Mouse (Mus musculus) MN1 (cell line): ENCODE measurements at regions not wholly inside any gene's neighbourhood (a gene's known extent, or its start where the extent isn't known, plus 50 kb on each side); places are given as distances from the start of the nearest gene placed in this dataset.
"Not testable (repeated sequence)": the region's sequence is repeated elsewhere in the genome, so short reads cannot be mapped to it uniquely, and the experiment has no call there.

Source experiments
- DNase-seq: peaks from one replicate; pipeline ENCODE4 v3.0.0-alpha.2; 2016; ENCODE audit warnings: low spot score

DNA sequence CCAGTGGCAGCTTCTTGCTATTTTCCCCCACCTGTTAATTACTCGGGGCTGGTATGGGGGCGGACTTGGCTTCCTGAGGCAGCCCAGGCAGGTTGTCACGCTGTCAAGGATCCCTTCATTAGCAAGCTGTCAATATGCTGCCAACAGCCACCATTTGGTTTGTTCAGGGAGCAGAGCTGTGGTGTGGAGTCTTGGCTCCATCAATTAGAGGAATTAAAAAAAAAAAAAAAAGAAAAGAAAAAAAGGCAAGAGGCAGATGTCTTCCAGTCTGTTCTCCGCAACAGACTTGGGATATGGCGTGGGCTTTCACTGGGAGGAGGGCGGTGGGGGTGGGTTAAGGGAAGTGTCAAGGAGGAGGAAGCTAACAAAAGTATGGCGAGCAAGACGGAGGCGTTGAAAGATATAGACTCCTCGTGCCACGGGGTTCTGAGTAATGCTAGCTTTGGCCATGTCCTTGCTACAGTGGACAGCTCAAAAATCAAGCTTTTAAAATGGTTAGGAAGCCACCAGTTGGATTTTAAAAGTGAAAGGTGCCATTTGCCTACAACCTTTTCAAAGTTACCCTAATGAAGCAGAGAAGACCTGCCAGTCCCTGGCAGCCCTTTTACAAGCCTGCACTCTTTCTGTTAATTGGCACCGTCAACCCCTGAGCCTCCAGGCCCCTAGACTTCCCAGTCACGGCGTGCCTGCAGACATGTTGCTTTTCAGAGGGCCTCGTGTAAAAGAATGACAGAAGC is 530.7 kb downstream of the Pdcd6ip start:
- DNase-seq = peak; percentile 13

DNA sequence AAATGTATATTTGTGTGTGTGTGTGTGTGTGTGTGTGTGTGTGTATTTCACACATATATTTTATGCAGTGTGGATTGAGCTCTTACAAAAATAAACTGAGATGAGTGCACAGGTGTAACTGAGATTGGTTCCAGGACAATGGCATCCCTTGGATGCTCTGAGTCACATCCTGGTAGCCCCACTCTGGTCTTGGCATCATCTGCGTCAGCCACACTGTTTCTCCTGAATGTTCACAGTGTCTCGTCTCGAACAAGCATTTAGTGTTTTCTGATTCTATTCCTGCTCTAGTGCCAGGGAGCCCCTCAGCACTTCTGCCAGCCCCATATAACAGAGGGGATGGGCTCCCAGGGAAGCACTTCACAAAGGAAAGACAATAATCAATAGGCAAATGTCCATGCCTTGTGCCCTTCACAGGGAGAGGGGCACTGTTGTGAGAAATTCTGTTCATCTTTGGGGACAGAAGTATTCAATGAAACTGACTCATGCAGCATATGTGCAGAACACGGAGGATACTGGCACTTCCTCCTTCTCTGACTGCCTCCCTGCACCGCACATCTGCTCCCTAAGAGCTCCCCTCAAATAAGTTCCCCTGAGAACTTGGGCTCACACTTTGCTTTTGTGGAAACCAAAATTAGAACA is 536.2 kb downstream of the Pdcd6ip start:
- no peak for DNase-seq

DNA sequence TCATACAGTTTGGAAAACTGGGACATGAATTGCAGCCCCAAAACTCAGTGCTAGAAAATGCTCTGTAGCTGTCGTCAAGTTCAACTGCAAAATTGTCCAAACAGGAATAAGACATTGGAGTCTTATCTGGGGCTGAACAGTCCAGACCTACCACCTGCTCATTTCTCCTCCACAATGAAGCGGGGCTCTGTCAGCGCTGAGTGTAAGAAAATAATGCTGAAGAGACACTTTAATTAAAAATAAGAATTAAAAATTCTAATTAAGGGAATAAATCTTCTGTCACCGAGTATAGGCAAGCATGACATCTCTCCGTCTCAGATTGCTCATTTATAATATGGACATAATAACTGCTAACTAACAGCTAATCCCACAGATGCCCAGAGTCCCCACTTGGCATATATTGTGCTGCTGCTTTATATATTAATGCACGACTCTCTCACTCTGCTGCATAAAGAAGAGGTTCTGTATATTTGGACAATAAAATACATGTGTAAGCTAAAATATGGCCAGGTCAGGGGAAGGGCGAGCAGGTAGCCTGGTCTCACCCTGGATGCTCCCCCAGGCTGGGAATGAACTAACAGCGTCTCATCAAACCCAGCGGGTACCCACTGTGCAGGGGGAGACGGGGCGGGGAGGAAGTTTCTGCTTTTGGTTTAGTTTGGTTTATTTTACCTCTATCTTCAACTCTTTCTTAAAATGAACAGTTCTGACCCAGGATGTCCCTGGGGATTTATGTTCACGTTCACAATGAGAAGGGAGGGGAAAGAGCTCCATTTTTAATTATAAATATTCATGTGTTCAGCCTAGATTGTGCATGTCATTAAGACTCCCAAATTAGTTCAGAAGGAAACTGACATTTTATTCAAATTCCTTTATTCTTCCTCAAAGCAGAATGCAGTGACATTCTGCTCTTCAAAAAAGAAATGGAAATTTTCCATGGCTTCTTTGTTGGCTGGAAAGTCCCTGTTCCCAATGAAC is 544.9 kb downstream of the Pdcd6ip start:
- DNase-seq = no peak

DNA sequence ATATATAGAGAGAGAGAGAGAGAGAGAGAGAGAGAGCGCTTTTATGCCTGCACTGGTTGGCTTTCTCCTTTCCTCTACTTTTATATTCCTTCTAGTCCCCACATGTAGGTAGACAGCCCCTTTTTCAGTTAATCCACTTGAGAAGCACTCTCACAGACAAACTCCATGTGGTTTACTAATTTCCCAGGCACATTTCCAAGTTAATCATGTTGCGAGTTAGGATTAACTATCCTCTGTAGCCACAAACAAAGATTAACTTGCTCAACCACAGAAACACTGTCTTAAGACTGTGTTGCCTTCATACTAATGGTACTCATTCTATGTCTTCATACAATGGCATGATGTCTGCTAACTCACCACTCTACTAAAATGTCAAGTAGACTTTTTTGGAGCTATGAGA is 548.0 kb downstream of the Pdcd6ip start:
- no peak for DNase-seq

DNA sequence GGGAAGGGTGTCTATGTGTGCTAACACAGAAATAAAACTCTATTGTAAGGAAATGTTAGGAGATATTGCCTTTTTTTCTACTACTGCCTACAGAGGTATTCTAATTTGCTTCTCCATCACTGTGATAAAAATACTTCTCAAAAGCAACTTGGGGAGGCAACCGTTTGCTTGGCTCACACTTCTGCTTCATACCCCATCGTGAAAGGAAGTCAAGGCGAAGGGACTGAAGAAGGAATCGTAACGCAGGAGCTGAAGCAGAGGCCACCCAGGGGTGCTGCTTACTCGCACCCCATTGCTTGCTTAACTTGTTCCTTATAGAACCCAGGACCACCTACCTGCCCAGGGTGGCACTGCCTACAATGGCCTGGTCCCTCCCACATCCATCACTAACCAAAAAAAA is 550.0 kb downstream of the Pdcd6ip start:
- no peak for DNase-seq

DNA sequence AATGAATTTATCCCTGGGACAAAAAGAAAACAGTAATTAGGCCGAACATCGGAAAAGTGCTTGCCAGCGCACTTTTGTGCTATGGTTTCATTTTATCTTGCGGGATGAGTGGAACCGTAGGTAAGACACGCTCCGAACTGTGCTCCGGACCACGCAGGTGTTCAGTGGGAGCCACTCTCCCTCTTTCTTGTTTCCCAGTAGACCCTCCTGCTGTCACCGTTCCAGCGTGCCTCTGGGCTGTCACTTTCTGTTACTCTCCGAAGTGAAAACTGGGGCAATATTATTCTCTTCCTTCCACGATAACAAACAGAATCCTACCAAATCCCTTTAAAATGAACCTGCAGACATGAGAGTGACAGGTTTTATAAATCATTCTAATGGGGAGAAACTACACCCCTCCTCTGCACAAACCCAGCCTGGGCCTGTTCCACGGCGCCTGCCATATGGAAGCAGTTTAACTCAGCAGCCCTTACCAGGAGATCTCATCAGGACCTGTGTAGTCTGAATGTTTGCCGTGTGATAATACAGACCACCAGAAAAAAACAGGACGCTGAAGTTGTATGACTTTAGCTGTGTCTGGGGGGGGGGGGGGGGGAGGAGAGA is 550.5 kb downstream of the Pdcd6ip start:
- no peak for DNase-seq

DNA sequence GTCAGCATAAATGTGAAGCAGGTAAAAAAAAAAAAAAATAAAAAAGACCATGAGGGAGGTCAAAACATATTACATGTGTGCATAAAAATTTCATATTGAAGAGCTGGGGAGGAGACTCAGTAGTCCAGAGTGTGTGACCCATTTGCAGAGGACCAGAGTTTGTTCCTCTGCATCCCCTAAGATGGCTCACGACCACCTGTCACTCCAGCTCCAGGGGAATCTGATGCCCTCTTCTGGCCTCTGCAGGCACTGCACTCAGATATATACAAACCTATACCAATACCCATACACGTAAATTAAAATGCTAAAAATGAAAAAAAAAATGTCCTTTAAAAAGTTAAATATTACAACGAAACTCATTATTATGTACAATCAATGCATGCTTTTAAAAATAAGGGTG is 551.4 kb downstream of the Pdcd6ip start:
- no peak for DNase-seq

DNA sequence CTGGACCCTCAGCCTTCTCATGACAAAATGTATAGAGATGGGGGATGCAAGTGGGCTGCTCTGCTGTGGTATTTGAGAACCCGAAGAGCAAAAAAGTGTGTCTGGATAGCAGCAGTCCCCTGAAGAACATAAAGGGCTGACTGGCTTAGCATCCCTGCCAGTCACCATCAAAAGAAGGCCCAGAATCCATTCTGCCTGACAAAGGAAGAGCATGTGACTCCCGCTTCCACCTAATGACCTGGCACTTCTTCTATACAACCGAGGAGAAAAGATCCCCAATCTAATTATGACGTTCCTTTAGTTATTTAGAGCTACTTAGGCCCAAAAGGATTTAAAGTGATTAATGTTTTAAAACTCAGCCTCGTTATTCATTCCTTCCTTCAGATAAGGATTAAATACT is 559.0 kb downstream of the Pdcd6ip start:
- DNase-seq = no peak

DNA sequence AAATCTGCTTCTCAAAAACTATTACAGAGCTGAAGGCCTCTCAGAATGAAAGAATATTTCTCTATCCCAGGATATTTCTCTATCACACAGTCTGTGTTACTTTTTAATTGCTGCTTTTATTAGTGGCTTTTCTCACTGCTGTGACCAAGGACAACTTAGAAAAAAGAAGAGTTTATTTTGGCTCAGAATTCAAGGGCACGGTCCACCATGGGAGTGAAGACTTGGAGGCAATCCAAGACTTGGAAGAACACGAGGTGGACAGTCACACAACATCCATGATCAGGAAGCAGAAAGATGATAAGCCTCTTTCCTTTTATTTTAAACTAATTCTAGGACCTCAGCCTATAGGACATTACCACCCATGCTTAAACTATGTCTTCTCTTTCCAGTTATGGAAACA is 561.5 kb downstream of the Pdcd6ip start:
- no peak for DNase-seq

DNA sequence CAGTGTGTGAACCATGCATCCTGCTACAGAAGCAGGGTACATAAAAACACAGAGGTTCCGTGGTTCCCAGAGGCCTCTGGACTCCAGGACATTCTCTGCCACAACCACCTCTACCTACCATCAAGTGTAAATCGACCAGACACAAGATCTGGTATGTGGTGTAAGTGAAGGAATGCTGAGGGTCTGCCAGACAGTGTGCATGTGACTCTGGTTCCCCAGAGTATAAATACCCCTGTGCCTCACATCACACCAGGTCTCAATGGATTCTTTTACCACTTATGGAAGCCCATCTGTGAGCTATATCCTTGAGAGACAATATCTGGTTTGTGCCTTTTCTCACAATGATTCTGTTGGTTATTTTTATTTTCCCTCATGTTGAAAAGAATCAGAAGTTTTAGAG is 563.0 kb downstream of the Pdcd6ip start:
- DNase-seq = no peak

DNA sequence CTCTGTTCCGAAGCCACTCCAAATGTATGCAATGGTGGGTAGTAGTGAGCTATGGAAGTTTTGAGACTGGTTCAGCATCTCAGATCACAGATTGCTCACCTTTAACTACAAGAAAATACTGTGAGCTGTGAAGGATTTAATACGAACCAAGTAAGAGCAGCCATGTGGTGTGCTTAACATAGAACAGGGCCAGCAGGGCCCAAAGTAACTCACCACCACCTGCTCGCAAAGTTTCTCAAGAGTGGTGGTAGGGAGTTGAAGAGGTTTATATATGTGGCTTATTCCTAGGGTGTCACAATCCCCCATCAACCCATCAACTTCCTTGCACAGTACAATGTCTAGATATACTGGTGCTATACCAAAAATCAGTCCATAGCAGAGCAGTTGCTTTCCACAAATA is 573.4 kb downstream of the Pdcd6ip start:
- no peak for DNase-seq

DNA sequence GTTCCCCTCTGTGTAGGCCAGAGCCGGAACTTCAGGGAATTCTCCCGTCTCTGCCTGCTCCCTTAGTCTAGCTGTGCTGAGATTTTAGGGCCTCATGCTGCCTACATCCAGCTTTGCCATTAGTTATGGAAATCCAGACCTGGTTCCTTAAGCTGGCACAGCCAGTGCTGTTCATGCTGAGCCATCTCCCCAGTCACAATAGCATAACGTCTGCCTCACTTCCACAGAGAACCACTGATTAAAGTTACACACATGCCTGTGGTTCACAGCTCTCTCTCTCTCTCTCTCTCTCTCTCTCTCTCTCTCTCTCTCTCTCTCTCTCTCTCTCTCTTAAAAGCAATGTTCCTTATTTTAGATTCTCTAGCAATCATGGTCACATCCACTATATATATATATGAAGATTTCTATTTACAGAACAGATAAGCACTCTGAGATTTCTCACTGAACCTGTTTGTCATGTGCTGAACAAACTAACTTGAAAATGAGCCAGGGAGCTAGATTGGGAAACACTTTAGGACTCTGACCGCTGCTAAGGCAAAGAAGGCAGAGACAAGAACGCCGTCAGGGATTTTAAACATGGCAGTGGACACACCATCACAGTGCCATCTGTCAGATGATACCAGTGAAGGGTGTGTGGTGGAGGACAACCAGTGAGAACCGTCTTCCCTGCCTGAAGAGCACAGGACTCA is 584.9 kb downstream of the Pdcd6ip start:
- DNase-seq = no peak

DNA sequence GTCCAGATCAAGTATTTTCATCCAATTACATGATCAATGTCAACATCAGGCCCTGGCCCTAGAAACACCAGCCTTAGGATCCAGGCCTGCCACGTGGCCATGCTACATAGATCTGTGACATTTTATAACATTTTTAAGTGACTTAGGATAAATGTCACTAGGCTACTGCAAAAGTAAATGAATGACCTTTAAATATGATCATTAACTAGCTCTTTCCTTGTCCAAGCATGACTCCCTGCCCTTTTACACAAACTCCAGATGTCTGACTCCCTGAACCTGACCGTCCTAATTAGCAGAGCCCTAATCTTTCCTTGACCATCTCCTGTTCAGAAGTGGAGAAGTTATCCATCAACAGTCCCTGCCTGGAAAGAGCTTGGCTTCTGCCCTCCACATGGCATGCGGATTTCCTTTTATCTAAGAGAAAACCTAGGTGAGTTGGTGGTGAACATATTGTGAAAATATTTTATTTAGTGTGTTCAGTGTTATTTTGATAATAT is 585.8 kb downstream of the Pdcd6ip start:
- DNase-seq = no peak

DNA sequence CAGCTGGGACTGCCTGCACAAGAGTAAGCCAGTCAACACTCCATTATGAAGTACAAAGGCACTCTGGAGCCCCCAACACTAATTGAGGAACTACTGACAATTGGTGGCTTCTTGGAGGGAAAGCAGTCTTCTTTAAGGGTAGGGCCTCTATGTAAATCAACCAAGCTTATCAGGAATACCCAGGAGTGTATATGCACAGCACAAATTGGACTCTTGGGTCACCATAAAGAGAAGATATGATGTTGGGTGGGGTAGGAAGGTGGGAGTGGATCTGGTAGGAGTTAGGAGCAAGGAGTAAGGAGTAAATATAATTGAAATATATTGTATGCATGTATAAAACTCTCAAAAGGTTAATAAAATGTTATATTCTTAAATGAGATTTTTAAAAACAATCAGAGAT is 587.7 kb downstream of the Pdcd6ip start:
- no peak for DNase-seq

DNA sequence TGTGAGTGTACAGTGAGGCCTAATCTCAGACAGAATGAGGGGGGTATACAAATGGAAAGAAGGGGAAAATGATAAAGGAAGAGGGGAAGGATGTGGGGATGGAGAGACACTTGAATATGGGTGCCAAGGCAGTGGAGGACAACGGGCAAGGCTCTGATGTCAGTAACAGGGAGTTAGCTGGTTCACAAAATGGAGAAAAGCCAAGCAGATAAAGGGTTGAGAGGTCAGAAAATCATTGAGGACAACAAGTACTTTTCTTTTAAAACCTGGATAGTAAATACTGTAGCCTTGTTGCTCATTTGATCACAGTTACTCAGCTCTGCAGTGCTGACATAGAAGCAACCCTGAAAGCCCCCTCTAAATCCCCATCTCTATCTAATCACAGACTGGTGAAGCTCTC is 588.3 kb downstream of the Pdcd6ip start:
- no peak for DNase-seq

DNA sequence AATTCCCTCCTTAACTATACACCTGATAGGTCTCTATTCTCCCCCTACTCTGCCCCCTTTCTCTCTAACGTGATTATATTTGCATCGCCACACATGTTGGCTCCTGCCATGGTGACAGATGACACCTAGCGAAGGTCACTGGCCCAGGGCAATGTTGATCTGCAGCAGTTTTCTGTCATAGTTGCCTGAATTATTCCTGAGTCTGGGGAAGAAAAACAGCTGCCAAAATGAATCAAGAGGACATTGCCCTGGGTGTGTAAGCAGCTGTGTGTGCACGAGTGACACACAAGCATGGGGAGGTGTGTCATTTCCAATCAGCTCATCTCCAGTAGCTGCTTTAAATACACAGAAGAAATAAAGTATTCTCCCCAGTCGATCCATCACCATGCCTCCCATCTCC is 592.5 kb downstream of the Pdcd6ip start:
- DNase-seq = no peak

DNA sequence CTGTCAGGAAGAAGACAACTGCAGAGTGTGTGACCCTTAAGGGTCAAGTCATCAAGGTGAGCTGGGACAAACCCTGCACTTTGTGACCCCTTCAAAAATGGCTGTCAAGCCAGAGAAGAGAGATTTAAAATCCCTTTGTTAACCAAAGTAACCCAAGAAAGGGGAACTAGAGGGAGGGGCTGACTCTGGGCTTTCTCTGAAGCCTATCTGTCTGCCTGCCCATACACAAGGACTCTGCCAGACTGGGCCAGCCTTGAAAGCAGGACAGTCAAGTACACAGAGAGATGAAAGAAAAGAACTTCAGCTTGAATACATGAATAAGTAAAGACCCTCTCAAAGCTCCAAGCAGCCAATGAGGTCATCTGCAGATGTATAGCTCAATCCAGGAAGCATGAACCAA is 595.3 kb downstream of the Pdcd6ip start:
- DNase-seq = no peak

DNA sequence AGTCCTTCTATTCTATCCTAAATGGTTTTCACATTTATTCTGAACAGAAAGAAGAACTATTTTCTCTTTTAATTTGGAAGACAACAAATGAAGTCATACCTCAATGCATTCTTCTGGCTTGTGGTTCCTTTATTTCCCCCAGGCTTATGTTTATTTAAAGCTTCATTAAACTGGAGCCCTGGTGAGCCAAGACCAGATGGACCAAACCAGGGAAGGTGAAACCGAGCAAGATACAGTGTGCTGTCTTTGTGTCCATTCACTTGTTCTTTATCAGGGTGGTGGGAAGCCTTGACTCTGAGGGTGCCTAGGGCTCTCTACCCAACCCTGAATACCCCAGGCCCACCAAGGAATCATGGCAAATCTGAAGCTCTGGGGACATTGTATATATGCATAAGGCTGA is 606.3 kb downstream of the Pdcd6ip start:
- DNase-seq = no peak

DNA sequence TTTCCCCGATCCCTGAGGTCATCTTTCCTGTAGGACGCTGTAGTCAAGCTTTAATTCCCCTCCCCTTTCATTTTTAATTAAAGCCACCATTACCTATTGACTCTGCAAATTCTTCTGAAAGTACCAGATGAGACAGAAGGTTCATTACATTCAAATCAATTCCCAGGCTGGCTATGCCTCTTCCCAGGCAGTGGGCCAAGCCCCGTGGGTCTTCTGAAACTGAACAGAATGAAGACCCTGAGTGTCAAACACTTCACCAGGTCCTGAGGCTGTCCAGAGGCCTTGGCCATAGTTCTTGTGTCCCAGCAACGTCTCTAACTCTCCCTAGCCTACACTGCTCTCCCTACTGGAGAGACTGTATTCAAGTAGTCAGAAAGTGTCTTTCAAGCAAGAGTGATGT is 607.4 kb downstream of the Pdcd6ip start:
- DNase-seq = no peak

DNA sequence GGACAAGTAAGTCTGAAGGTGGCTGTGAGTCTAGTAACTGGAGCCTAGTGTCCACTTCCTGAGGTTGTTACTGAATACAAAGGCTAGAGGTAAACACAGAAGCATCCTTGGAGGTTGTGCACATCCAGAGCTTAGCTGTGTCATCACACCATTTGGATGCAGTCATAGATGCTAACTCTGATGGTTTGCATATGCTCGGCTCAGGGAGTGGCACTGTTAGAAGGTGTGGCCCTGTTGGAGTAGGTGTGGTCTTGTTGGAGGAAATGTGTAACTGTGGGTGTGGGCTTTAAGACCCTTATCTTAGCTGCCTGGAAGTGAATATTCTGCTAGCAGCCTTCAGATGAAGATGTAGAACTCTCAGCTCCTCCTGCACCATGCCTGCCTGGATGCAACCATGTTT is 612.6 kb downstream of the Pdcd6ip start:
- not testable (repeated sequence) for DNase-seq

DNA sequence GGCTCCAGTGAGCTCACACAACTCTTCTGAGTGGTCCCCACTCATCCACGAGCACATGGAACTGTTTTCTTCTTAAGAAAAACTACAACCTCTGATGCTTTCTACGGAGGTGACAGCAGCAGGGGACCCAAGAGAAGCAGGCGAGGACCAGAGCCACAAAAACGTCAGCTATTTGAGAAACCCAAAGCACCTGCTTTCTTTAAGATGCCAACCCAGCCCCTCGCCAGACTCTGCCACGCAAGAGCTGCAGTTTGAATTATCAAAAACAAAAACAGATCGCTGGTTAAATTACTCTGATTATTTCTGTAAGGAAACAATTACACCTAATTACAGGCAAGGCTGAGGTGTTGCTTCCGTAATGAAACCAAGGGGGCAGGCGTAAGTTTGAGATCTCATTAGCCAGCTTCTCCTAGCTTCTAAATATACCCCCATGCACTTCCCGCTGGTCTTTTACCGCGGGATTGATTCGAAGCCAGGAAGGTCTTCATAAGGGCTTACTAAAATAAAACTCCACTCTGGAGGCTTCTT is 614.1 kb downstream of the Pdcd6ip start:
- peak; percentile 6 for DNase-seq
